Mouse (Mus musculus) common myeloid progenitor, adult 5-6 weeks (primary cell): Measurements from ENCODE around the gene Nbl1. TPM values are rescaled to one million over a fixed set of nuclear protein-coding genes. Genes with fewer than 3 reads are reported as not detected.

Source experiments
- ATAC-seq: replicated peaks from 2 replicates; pipeline ENCODE4 v1.8.0; 2016; ENCODE audit warnings: low read depth, mild to moderate bottlenecking, moderate TSS enrichment, inconsistent platforms; ENCODE audit not compliant: poor library complexity, severe bottlenecking
- total RNA-seq: library from RNA; stranded (forward); fragments of 200-1000, 187-1606 nt; gene quantifications from 2 replicates; pipeline ENCODE4 v1.2.3, GENCODE M21; 2017

Gene Nbl1
- total RNA-seq, 1 experiment from 2014 or later = not detected

GRCm38 (mm10) chr4:139075041-139075711 is 17.6 kb downstream of the Nbl1 start, which contains the start of gene Htr6:
Gene Htr6 (minus strand): TSS chr4:139075570.
- no peak for ATAC-seq

GRCm38 (mm10) chr4:139074060-139074459 is 18.7 kb downstream of the Nbl1 start:
- ATAC-seq = no peak

GRCm38 (mm10) chr4:139068287-139068686 is 24.5 kb downstream of the Nbl1 start:
- ATAC-seq = no peak

- no peak for ATAC-seq
Observed at GRCm38 (mm10) chr4:139064831-139065230, 28.0 kb downstream of the Nbl1 start.

GRCm38 (mm10) chr4:139059569-139059968 is 33.2 kb downstream of the Nbl1 start:
- 0 out of 2 replicates have a peak, but pooled peaks have one; percentile 31 for ATAC-seq

- ATAC-seq = no peak
Observed at GRCm38 (mm10) chr4:139058029-139058428, 34.8 kb downstream of the Nbl1 start.

GRCm38 (mm10) chr4:139057291-139057690 is 35.5 kb downstream of the Nbl1 start:
- ATAC-seq = no peak

- ATAC-seq = no peak
Observed at GRCm38 (mm10) chr4:139055744-139056143, 37.0 kb downstream of the Nbl1 start.

- no peak for ATAC-seq
Observed at GRCm38 (mm10) chr4:139055336-139055735, 37.5 kb downstream of the Nbl1 start.

GRCm38 (mm10) chr4:139054300-139054923 is 38.4 kb downstream of the Nbl1 start:
- no peak for ATAC-seq

- ATAC-seq = no peak
Observed at GRCm38 (mm10) chr4:139053391-139053790, 39.4 kb downstream of the Nbl1 start.

GRCm38 (mm10) chr4:139052796-139053195 is 40.0 kb downstream of the Nbl1 start:
- ATAC-seq = no peak

GRCm38 (mm10) chr4:139048518-139048917 is 44.3 kb downstream of the Nbl1 start:
- no peak for ATAC-seq

GRCm38 (mm10) chr4:139046354-139046753 is 46.4 kb downstream of the Nbl1 start:
- no peak for ATAC-seq

- no peak for ATAC-seq
Observed at GRCm38 (mm10) chr4:139044566-139044965, 48.2 kb downstream of the Nbl1 start.

GRCm38 (mm10) chr4:139043600-139043999 is 49.2 kb downstream of the Nbl1 start:
- ATAC-seq = peak; percentile 85

- ATAC-seq = no peak
Observed at GRCm38 (mm10) chr4:139042611-139043010, 50.2 kb downstream of the Nbl1 start.

GRCm38 (mm10) chr4:139040084-139040839 is 52.5 kb downstream of the Nbl1 start:
- ATAC-seq = no peak

- ATAC-seq = no peak
Observed at GRCm38 (mm10) chr4:139037795-139038607, 54.8 kb downstream of the Nbl1 start.

GRCm38 (mm10) chr4:139035799-139036198 is 57.0 kb downstream of the Nbl1 start:
- ATAC-seq = no peak
